Mouse (Mus musculus): ENCODE data around the gene Coq7. TPM values are rescaled to one million over a fixed set of nuclear protein-coding genes. Genes with fewer than 3 reads are reported as not detected.
A peak's percentile ranks its signal among the peaks of the same experiment; 100 is the strongest.

Gene Coq7
- polyA plus RNA-seq, 1 experiment = 29.0 TPM

GRCm38 (mm10) chr7:118494892-118495579 lies 38.1 kb downstream of the Coq7 start:
- no peak overlapping the region for H3K9ac ChIP-seq (ENCODE audit: low read depth, poor library complexity, severe bottlenecking)
- H3K9me3 ChIP-seq (replicated peaks; ENCODE audit: control insufficient read depth, insufficient read depth, low read length, poor library complexity, severe bottlenecking) = no peaks in the 10 kb centered on the region; the same call in 1 of the 2 replicates
- H3K27me3 ChIP-seq (ENCODE audit: control insufficient read depth, insufficient read depth, low read length, poor library complexity, severe bottlenecking) = no peaks in the 10 kb centered on the region
- no peaks in the 10 kb centered on the region for H3K36me3 ChIP-seq (ENCODE audit: control insufficient read depth, insufficient read depth, low read length, poor library complexity, severe bottlenecking)
- no peak overlapping the region for H3K4me3 ChIP-seq (ENCODE audit: low read depth, low read length)
- no peaks in the 10 kb centered on the region for H3K4me1 ChIP-seq (ENCODE audit: control insufficient read depth, insufficient read depth, low read length)
- no peak overlapping the region for H3K27ac ChIP-seq (ENCODE audit: insufficient read depth, low read length)
- TF ChIP-seq CTCF (IDR thresholded peaks at IDR 0.05; ENCODE audit: low read depth, low read length) (no peak), EP300 (IDR thresholded peaks at IDR 0.05; ENCODE audit: insufficient read depth, low read depth, low read length) (no peak), POLR2A (IDR thresholded peaks at IDR 0.05; ENCODE audit: insufficient read depth, low read length) (no peak)

DNA sequence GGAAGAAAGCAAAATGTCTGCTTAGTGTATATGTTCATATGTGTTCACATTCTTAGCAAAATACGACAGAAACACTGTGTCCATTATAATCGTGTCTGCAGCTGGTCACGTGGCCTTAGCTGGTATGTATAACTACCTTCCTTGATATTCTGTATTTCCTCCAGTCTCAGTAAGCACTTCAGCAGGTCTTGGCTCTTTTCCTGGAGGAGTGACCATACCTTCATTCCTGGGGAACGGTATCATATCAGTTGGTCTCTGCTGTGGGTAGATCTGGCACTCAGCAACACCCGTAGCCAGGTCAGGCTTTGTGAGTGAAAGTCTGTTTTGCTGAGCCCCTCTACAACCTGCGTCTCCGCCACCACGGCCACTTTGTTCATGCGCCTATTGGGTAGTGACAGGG lies 39.3 kb downstream of the Coq7 start:
- H3K27me3 ChIP-seq (ENCODE audit: control insufficient read depth, insufficient read depth, low read length, poor library complexity, severe bottlenecking) = no peaks in the 10 kb centered on the region
- no peaks in the 10 kb centered on the region for H3K36me3 ChIP-seq (ENCODE audit: control insufficient read depth, insufficient read depth, low read length, poor library complexity, severe bottlenecking)
- no peak overlapping the region for H3K9ac ChIP-seq (ENCODE audit: low read depth, poor library complexity, severe bottlenecking)
- H3K4me1 ChIP-seq (ENCODE audit: control insufficient read depth, insufficient read depth, low read length) = no peaks in the 10 kb centered on the region
- TF ChIP-seq EP300 (IDR thresholded peaks at IDR 0.05; ENCODE audit: insufficient read depth, low read depth, low read length) (no peak), CTCF (IDR thresholded peaks at IDR 0.05; ENCODE audit: low read depth, low read length) (no peak), POLR2A (IDR thresholded peaks at IDR 0.05; ENCODE audit: insufficient read depth, low read length) (no peak)
- H3K27ac ChIP-seq (ENCODE audit: insufficient read depth, low read length) = no peak overlapping the region
- no peaks in the 10 kb centered on the region; the same call in 1 of the 2 replicates for H3K9me3 ChIP-seq (replicated peaks; ENCODE audit: control insufficient read depth, insufficient read depth, low read length, poor library complexity, severe bottlenecking)
- H3K4me3 ChIP-seq (ENCODE audit: low read depth, low read length) = no peak overlapping the region

DNA sequence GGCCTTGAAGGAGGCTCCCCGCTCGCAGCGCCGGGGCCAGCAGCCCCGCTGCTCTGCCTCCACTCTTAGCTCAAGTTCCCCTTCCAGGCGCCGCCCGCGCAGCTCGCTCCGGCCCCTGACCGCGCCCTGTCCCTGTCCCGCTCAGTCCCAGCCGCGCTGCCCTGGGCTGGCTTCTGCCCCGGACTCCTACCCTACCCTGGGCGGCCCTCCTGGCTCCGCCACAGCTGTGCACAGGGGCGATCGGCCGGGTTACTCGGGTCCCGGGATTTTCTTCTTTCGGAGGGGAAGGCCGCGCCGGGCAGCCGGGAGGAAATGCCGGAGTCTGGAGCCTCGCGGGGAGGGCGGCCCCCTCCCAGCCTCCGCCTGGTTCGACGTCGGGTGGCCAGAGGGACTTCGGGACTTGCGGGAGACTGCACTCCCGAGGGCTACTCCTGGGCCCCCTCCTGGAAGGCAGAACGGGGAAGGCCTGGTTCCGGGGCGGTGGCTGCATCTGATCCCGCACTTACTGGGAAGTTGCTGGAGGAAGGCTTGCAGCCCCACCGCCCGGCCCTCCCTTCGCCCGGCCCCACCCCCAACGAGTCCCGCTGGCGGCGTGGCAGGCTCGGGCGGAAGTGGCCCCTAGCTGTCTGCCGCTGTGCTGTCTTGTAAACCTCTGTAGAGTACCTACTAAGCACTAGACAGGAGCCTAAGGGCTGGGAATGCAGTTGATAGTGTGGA lies 41.6 kb downstream of the Coq7 start, which contains the start of gene Itpripl2:
TSS of gene Itpripl2 (minus strand) at position 545 of the 717 bp plus-strand sequence.
- no peaks in the 10 kb centered on the region for H3K9me3 ChIP-seq (replicated peaks; ENCODE audit: control insufficient read depth, insufficient read depth, low read length, poor library complexity, severe bottlenecking)
- H3K27me3 ChIP-seq (ENCODE audit: control insufficient read depth, insufficient read depth, low read length, poor library complexity, severe bottlenecking) = no peaks in the 10 kb centered on the region
- no peak within 1 kb of the TSS for H3K27ac ChIP-seq (ENCODE audit: insufficient read depth, low read length)
- H3K4me1 ChIP-seq (ENCODE audit: control insufficient read depth, insufficient read depth, low read length) = peaks cover under 1% of the 10 kb centered on the region
- peak within 1 kb of the TSS; percentile 81 for H3K9ac ChIP-seq (ENCODE audit: low read depth, poor library complexity, severe bottlenecking)
- H3K36me3 ChIP-seq (ENCODE audit: control insufficient read depth, insufficient read depth, low read length, poor library complexity, severe bottlenecking) = no peaks in the 10 kb centered on the region
- peak within 1 kb of the TSS; percentile 67 for H3K4me3 ChIP-seq (ENCODE audit: low read depth, low read length)
- TF ChIP-seq CTCF (IDR thresholded peaks at IDR 0.05; ENCODE audit: low read depth, low read length) (no peak), EP300 (IDR thresholded peaks at IDR 0.05; ENCODE audit: insufficient read depth, low read depth, low read length) (no peak), POLR2A (IDR thresholded peaks at IDR 0.05; ENCODE audit: insufficient read depth, low read length) (no peak)

- no peaks in the 10 kb centered on the region for H3K9me3 ChIP-seq (replicated peaks; ENCODE audit: control insufficient read depth, insufficient read depth, low read length, poor library complexity, severe bottlenecking)
- H3K4me3 ChIP-seq (ENCODE audit: low read depth, low read length) = peak overlapping the region; percentile 67
- no peak overlapping the region for H3K27ac ChIP-seq (ENCODE audit: insufficient read depth, low read length)
- TF ChIP-seq EP300 (IDR thresholded peaks at IDR 0.05; ENCODE audit: insufficient read depth, low read depth, low read length) (no peak), CTCF (IDR thresholded peaks at IDR 0.05; ENCODE audit: low read depth, low read length) (peak; percentile 16)
- no peaks in the 10 kb centered on the region for H3K27me3 ChIP-seq (ENCODE audit: control insufficient read depth, insufficient read depth, low read length, poor library complexity, severe bottlenecking)
- no peaks in the 10 kb centered on the region for H3K36me3 ChIP-seq (ENCODE audit: control insufficient read depth, insufficient read depth, low read length, poor library complexity, severe bottlenecking)
- peaks cover 1% of the 10 kb centered on the region for H3K4me1 ChIP-seq (ENCODE audit: control insufficient read depth, insufficient read depth, low read length)
- peak overlapping the region; percentile 81 for H3K9ac ChIP-seq (ENCODE audit: low read depth, poor library complexity, severe bottlenecking)
Measured at GRCm38 (mm10) chr7:118490666-118491430, 42.3 kb downstream of the Coq7 start.

GRCm38 (mm10) chr7:118489706-118490665 lies 43.2 kb downstream of the Coq7 start:
- Histone ChIP-seq H3K27me3 (ENCODE audit: control insufficient read depth, insufficient read depth, low read length, poor library complexity, severe bottlenecking) (no peaks in the 10 kb centered on the region), H3K9me3 (replicated peaks; ENCODE audit: control insufficient read depth, insufficient read depth, low read length, poor library complexity, severe bottlenecking) (no peaks in the 10 kb centered on the region), H3K36me3 (ENCODE audit: control insufficient read depth, insufficient read depth, low read length, poor library complexity, severe bottlenecking) (no peaks in the 10 kb centered on the region), H3K27ac (ENCODE audit: insufficient read depth, low read length) (no peak overlapping the region), H3K9ac (ENCODE audit: low read depth, poor library complexity, severe bottlenecking) (no peak overlapping the region), H3K4me3 (ENCODE audit: low read depth, low read length) (peak overlapping the region; percentile 67), H3K4me1 (ENCODE audit: control insufficient read depth, insufficient read depth, low read length) (peaks cover 1% of the 10 kb centered on the region)
- no peak for TF ChIP-seq CTCF (IDR thresholded peaks at IDR 0.05; ENCODE audit: low read depth, low read length)
- no peak for TF ChIP-seq EP300 (IDR thresholded peaks at IDR 0.05; ENCODE audit: insufficient read depth, low read depth, low read length)
- no peak for TF ChIP-seq POLR2A (IDR thresholded peaks at IDR 0.05; ENCODE audit: insufficient read depth, low read length)
